Mouse (Mus musculus) retina, postnatal 7 days (tissue): Measurements from ENCODE around the gene Scarf1.

ENCODE experiments used
- DNase-seq: peaks from one replicate; pipeline ENCODE4 v3.0.0-alpha.2; 2012; ENCODE audit warnings: low read depth, low spot score

Gene Scarf1

GRCm38 (mm10) chr11:75563851-75564548 lies 50.7 kb downstream of the Scarf1 start:
- DNase-seq, result no peak

DNA sequence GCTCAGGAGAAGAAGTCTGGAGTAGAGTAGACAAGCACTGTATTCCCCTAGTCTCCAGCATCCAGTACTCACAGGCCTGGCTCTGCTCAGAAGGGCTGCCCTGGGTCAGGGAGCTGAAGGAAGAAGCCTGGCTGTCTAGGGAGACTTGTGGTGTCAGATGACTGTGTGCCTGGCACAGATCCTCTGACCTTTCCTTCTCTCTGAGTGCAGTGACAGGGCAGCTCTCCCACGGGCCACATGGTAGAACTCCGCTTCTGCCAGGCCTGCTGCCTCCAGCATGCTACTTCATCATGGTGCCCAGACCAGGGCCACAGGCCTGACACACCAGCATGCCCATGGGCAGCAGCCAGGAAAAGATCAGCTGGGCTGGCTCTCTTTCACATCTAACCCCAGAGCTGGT lies 52.5 kb downstream of the Scarf1 start:
- no peak for DNase-seq

DNA sequence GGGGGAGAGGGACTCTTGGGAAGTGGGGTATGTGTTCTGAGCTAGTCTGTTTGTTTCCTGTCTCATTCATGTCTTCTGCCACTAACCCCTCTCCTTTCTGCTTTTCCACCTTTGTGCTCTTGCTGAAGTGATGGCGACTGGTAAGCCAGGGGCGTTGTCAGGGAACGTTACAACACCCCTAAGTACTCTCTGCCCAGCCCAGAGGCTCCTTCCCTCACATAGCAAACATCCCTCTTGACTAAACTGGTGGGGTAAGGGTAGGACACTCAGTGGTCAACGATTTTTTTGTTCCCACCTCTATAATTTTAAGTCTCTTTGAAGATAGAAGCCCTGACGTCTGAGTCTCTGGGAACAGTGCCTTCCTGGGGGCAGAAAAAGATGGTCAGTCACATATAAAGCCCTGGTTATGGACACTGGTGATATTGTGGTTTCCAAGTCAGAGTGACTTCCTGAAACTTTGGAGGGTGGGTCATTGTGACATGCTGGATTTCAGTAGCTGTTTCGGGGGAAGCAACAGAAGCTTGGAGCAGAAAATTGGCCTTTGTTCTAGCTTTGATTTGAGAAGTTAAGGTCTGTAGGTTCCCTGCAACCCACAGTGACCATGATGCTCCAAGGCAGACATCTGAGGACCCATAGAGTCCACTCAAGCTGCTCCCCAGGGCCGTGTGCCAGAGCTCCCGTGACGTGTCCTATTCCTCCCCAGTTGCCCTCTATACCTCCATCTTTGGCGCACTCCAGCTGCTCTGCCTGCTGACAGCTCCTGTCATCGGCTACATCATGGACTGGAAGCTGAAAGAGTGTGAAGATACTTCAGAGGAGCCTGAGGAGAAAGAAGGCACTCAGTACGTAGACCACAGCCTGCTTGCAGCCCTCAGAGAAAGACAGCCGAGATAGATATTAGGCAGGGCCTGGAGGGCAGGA lies 53.2 kb downstream of the Scarf1 start:
- no peak for DNase-seq

GRCm38 (mm10) chr11:75567346-75568114 lies 54.2 kb downstream of the Scarf1 start:
- DNase-seq, result no peak

DNA sequence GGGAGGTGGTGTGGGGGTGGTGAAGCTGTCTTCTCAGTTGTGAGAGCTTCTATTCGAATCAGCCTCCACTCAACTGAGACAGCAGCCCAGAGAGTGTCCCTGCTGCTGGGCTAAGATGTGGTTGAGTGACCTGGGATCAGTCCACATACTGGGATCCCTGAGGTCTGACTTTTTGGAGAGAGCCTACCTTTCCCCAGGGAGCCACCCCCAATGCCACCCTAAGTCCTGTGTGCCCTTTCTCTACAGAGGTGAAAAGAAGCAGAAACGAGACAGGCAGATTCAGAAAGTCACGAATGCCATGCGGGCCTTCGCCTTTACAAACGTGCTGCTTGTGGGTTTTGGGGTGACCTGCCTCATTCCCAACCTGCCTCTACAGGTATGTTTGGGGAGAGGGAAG lies 54.8 kb downstream of the Scarf1 start:
- DNase-seq, result no peak

DNA sequence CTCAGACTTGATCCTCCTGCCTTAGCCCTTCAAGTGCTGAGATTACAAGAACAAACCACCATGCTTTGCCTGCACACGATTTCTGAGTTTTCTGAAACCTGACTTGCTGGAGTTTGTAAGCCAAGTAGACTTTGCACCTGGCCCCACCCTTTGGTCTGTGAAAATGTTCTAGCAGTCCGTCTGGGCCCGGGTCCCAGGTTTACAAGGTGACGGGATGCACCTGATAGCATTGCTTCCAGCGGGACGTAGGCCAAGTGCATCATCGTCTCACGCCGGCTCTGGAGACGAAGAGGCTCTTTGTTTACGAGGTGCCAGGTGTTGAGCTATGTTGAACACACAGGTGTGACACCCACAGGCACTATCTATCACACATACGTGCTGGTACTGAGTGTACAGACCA lies 55.6 kb downstream of the Scarf1 start:
- no peak for DNase-seq

DNA sequence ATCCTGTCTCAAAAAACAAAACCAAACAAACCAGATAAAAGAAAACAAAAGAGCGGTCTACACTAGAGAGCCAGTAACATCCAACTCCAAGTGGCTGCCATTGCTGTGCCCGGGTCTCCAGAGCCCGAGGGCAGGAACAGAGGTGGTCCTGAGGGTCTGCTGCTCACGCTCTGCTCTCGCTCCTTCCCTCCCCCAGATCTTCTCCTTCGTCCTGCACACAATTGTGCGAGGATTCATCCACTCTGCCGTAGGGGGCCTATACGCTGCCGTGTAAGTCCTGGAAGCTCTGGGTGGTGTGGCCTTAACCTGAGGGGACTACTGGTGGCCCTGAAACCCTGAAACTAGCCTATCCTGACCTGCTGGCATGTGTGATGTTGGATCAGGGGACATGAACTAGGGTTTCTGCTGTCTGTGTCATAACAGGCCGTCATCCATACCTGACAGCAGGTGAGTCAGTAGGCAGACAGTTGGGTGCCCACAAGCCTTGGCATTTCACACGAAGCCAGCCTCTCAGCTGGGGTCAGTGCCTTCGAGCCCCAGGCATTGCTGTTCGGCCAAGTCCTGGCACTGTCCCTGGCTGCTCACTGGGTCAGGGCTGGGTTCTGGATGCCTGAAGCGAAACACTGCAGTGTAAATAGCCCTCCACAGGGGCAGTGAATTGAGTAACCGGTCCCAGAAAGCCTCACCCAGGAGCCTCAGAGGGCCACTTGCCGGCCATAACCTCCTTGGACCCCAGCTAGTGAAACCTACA lies 57.2 kb downstream of the Scarf1 start:
- no peak for DNase-seq

DNA sequence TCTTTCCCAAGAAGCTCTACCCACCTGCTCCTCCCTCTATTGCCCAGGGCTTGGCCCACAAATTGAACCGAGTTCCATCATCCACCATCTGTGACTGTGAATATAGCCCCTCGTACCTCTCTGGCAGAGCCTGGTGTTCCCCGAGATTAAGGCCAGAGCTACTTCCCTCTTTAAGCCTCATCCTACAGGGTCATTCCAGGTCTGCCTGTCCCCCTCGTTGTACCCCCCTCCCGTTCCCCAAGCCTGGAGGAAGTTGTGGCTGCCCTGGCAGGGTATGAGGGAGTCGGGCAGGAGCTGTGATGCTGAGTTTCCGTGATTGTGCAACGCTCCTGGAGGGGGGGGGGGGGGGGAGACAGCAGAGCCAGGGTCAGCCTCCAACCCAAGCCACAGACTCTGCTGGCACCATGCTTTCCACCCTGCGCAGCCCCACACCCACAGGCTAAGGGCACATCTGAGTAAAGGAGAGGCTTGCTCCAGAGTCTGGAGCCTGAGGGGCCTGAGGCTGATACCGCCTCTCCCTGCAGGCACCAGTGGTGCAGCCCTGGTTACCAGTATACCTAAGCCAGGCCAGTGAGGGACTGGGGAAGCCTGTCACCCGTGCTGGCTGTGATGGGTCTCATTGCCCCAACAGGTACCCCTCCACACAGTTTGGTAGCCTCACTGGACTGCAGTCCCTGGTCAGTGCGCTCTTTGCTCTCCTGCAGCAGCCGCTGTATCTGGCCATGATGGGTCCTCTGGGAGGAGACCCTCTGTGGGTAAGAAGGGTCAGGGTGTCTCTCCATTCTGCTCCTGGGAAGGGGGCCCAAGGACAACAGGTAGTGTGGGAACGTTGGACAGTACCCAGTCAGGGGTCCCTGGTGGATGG lies 58.0 kb downstream of the Scarf1 start:
- DNase-seq, result no peak

GRCm38 (mm10) chr11:75572301-75572791 lies 59.0 kb downstream of the Scarf1 start:
- DNase-seq, result no peak

GRCm38 (mm10) chr11:75572854-75573650 lies 59.7 kb downstream of the Scarf1 start:
- peak; percentile 85 for DNase-seq

DNA sequence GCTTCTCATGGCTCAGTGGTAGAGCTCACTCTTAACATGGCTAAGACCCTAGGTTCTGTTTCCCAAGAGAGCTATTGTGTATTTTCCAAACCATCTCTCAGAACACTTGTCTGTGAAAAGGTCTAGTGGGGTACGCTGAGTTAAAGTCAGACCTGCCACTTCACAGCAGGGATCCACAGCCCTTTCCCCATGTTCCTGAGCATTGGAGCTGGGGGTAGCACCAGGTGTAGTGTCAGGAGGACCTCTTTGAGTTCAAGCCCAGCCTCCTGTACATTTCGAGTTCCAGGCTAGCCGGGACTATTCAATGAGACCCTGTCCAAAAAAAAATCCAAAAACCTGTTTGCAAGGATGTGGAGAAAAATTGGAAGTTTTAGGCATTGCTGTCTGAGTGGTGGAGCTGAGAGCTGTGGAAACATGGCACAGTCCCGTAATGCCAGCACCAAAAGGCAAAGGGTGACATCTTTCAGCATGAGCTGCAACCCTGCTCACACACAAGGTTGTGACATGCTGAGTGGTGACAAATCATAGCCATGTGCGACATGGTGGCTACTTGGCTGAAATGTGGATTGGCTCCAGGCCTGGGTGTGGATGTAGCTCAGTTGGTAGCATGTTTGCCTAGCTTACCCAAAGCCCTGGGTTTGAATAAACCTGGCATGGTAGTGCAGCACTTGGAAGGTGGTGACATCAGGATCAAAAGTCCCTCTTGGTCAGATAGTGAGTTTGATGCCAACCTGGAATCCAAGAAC lies 61.2 kb downstream of the Scarf1 start:
- no peak for DNase-seq

- no peak for DNase-seq
These were observed 62.3 kb downstream of the Scarf1 start for GRCm38 (mm10) chr11:75575560-75576123.
